Mouse (Mus musculus) heart, postnatal 0 days (tissue): Measurements from ENCODE around the gene Gnl3l.

Experiments
- CTCF ChIP-seq: IDR thresholded peaks from 2 replicates; pipeline ENCODE4 v1.5.1; 2016; ENCODE audit warnings: antibody characterized with exemption, control low read depth, low read depth
- EP300 ChIP-seq: IDR thresholded peaks from 2 replicates; pipeline ENCODE4 v1.6.1; 2016; ENCODE audit warnings: antibody characterized with exemption, low read depth

- no peak for TF ChIP-seq CTCF
- no peak for TF ChIP-seq EP300
These were observed 61.7 kb downstream of the Gnl3l start for GRCm38 (mm10) chrX:150955441-150955840.
